Mouse (Mus musculus) cerebellum, adult 8-10 months (tissue): ENCODE results near the gene Cd300ld5.
"Not testable (repeated sequence)": the region's sequence is repeated elsewhere in the genome, so short reads cannot be mapped to it uniquely, and the experiment has no call there.

ENCODE experiments used
- DNase-seq: peaks from one replicate; pipeline ENCODE4 v3.0.0; 2022

Gene Cd300ld5

DNA sequence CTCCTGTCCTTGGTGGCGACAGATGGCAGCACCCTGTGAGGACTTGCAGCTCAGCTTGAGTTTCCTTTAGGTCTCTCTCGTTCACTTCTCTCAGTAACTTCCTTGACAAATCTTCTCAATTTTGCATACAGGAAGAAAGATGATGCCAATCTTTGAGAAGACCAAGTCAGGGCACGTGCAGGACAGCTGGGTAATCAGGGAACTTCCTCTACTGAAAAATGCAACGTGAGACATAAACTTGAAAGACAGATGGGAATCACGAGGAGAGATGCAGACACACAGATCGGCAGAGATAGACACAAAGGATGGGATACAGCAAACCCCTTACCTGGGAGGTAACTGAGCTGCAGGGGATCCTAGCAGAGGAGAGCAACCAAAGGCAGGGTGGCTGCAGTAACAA, at the start of gene Cd300ld5:
Gene Cd300ld5 (minus strand): TSS at position 101 of the 400 bp plus-strand sequence.
- DNase-seq, result not testable (repeated sequence)

DNA sequence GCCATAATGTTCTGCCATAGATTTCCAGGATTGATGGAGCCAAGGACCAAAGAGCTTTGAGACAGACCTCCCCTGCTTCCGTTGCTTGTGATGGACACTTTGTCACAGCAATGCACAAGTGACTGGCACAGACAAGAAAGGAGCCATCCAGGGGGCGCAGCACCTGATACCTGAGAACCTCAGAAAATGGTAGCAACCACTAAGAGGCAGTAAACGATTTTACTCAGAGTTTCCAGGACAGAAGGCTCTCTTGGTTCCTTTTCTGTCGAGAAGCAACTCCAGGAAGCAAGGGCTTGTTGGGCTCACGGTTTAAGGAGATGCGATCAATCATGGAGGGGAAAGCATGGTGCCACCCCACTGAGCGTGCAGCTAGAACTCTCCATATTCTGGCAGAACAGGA, 48.6 kb upstream of the Cd300ld5 start:
- no peak for DNase-seq

DNA sequence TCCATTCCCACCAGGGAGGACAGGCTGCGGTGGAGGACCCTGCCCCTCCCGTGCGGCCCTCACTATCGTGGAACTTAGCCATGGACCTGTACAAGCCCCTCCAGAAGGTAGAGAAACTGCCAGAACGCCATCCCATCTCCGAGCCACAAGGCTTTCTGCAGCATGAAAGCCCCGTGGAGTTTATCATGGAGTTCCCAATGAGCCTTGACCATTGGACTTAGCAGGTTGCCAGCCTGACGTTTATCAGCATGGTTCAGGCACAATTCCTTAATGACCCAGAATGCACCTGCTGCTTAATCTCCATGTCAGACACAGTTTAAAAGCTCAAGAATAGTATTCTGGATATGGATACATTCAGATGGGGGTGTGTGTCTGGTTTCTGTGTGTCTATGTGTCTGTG, 47.5 kb upstream of the Cd300ld5 start:
- DNase-seq, result no peak

DNA sequence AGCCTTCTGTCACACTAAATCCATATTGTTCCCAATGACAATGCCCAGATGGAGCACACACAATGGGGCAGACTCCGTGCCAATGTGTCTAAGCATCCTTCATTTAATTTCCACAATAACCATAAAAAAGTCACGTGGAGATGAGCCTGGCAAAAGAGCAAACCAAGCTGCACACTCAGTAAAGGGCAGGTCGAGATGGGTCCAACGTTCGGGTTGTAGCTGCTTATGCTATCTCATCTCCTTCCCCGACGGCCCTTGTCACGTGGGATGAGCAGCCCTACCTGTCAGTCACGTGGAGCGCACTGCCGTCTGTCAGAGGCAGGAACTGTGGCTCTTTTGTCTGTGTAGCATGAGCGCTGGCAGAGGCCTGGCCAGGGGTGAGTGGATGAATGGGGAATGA, 47.0 kb upstream of the Cd300ld5 start:
- no peak for DNase-seq

GRCm38 (mm10) chr11:115083376-115084139, 46.0 kb upstream of the Cd300ld5 start:
- DNase-seq, result peak; percentile 88

- no peak for DNase-seq
These were observed 44.6 kb upstream of the Cd300ld5 start for GRCm38 (mm10) chr11:115082196-115082595.

- DNase-seq, result no peak
These were observed 43.8 kb upstream of the Cd300ld5 start for GRCm38 (mm10) chr11:115081373-115081772.

GRCm38 (mm10) chr11:115080886-115081285, 43.3 kb upstream of the Cd300ld5 start:
- DNase-seq, result peak; percentile 70

GRCm38 (mm10) chr11:115078680-115079079, 41.1 kb upstream of the Cd300ld5 start:
- no peak for DNase-seq

DNA sequence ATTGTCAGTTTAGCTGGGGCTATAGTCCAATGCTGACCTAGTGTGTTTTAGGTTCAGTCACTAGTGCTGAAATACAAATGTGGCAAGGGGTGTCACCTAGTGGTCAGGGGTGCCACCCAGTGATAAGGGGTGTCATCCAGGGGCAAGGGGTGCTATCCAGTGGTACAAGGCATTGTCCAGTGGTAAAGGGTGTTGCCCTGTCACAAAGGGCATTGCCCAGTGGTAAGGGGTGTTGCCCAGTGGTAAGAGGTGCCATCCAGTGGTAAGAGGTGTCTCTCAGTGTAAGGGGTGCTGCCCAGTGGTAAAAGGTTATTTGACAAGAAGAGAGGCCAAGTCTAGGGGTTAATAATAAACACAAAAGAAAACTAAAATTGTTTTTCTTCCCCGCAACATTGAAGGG, 39.9 kb upstream of the Cd300ld5 start:
- no peak for DNase-seq

DNA sequence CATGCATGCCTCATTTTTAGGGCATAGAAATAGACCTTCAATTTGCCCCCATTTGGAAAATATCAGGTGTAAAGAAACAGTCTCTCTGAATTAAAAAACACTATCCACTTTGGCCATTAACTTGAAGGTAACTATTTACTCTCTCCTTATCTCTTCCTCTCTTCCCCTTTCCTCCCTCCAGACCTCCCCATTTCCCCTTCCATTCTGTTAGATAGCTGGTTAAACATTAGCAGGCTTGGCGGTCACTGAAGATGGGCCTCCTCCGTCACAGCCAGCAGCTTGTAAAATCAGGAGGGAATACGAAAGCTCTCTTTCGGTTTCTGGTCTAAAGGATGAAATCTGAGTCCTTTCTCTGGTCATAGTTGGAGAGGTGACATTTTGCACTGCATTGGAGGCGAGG, 38.3 kb upstream of the Cd300ld5 start:
- DNase-seq, result no peak

DNA sequence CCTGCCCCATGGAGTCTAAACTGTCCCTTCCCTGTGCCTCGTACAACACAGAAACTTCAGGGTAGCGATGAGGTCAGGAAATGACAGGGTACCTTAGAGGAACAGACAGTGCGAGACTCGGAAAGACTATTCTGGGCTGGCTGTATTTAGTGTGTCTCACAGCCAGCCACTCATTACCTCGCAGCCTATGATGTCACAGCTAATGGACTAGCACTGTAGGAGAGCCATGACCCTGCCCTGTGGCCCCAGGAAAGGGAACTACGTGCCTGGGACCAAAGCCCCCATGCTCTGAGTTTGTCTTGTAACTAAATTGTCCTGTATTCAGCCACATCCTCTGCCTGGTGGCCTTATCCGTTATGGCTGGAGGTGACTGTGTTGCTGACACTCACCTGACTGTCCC, 37.8 kb upstream of the Cd300ld5 start:
- no peak for DNase-seq

DNA sequence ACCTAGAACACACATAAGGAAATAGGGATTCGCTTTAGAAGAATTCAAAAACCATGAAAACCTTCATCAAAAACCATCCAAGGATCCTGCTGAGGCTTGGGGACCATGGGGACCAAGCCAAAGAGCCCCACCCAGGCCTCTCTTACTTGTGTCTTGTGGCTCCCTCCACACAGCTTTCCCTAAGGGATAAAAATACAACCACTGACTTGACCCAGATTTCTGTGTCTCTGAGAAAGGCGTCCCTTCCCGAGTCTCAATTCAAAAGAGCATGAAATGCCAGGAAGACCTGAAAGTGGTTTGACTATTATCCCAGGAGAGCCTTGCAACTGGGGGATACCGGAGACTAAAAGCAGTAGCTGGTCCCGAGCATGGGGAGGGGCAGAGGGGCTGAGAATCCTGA, 35.4 kb upstream of the Cd300ld5 start:
- DNase-seq, result no peak

DNA sequence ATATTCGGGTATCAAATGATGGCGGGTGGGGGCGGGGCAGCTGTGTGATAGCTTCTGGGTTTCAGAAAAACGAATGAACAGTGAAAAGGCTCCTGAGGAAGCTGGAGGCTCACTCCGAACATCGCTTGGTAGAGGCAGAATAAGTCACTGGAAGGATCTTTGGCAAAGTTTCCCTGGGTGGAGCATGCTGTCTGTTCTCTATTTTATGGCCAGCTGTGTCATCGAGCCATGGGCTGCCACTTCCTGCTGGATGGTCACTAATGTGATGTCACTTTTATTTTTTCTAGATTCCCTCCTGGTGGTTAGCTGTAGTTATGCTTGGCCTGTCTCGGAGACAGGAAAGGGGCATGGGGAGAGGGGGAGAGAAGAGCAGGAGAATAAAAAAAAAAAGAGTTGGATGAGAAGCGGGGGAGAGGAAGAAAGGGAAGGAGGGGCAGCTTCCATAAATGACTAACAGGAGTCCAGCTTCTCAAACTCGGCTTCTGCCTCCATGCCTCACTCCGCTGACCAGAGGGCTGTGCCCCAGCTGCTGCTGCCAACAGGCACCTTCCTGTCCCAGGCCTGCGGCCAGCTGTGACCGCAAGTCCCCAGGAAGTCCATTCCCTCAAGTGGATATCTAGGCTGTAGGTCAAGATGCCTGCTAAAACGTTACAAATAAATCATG, 34.2 kb upstream of the Cd300ld5 start:
- no peak for DNase-seq

GRCm38 (mm10) chr11:115071015-115071551, 33.5 kb upstream of the Cd300ld5 start:
- DNase-seq, result no peak

DNA sequence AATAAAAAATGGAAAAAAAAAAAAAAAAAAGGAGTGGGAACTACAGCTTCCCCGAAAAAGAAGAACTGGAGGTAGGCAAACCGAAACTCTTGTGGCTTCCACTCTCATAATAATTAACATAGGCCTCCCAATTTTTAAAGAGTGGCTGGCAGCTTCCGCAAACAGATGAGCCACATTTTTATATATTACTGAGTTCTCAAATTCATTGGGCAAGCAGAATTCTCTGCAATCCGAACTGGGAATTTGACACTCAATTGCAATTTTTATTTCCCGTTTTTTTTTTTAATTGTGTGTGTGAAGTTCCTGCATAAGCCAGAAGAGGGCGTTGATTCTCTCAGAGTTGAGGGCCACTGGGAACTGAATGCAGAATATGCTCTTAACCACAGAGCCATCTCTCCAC, 29.2 kb upstream of the Cd300ld5 start:
- no peak for DNase-seq

DNA sequence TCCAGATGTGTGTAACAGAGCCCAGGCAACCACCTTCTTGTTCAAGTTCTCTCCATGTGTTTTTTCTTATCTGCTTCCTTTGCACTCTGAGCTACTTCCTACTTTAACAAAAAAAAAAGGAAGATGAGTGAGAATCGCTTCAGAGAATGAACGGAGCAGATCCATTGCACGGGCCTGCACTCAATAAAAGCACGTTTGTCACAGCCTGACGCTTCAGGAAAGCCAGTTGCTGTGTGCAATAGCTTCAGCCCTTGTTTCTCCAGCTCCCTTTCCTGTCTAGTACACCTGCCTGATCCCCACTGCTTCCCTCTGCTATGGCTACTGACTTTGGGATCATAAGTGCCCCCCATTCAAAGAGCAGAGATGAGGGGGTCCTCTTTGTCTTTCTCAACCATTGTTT, 24.5 kb upstream of the Cd300ld5 start, which contains the start of gene Cd300e:
Gene Cd300e (minus strand): TSS at position 101 of the 400 bp plus-strand sequence.
- DNase-seq, result no peak

GRCm38 (mm10) chr11:115059797-115060196, 22.2 kb upstream of the Cd300ld5 start:
- no peak for DNase-seq

DNA sequence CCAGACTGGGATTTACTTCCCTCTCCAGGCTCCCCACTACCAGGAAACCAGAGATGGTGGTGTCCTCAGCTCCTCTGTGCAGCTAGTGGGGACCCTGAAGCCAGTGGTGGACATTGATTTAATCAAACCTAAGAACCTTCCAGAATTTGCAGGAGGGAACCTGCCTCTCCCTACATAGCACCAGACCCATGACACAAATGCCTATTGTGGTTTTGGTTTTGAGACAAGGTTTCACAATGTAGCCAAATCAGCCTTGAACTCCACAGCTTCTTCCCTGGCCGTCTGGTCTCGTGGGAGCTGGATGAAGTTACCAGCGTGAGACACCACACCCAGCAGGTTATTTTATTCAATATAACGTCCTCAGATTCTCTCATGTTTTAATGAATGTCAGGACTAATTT, 21.1 kb upstream of the Cd300ld5 start:
- no peak for DNase-seq

DNA sequence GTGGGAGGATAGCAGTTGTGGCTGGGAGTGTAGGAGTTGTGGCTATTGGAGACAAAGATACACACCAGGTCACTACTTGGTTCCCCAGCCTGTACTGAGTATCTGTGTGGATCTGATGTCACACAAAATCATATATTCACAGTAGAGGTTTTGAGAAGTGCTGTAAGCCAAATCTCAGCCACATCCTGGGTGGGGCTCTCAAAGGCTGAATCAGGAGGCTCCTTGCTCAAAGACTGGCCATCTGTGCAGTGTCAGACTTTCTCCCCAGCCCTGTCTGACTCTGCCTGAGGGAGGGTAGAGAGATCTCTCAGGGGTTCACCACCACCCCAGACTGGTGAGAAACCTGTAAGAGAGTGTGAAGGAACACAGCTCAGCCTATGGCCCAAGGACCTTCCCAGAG, 17.0 kb upstream of the Cd300ld5 start:
- DNase-seq, result no peak

GRCm38 (mm10) chr11:115052991-115053390, 15.4 kb upstream of the Cd300ld5 start:
- DNase-seq, result no peak

- peak; percentile 16 for DNase-seq
These were observed 14.6 kb upstream of the Cd300ld5 start for GRCm38 (mm10) chr11:115052206-115052605.

GRCm38 (mm10) chr11:115049282-115049895, 11.8 kb upstream of the Cd300ld5 start:
- DNase-seq, result peak; percentile 95

DNA sequence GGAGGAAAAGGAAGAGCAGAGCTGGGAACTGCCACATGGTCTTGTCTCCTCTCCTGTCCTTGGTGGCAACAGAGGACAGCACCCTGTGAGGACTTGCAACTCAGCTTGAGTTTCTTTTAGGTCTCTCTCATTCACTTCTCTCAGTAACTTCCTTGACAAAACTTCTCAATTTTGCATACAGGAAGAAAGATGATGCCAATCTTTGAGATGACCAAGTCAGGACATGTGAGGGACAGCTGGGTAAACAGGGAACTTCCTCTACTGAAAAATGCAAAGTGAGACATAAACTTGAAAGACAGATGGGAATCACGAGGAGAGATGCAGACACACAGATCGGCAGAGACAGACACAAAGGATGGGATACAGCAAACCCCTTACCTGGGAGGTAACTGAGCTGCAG, 10.7 kb upstream of the Cd300ld5 start, which contains the start of gene Cd300ld3:
Gene Cd300ld3 (minus strand): TSS at position 151 of the 400 bp plus-strand sequence.
- peak; percentile 25 for DNase-seq
